Mouse (Mus musculus) MEL (cell line): ENCODE data around the gene Foxn2. TPM values are rescaled to one million over a fixed set of nuclear protein-coding genes. Genes with fewer than 3 reads are reported as not detected.

Experiments used
- DNase-seq: peaks from one replicate; pipeline ENCODE4 v3.0.0; 2011; ENCODE audit warnings: low read depth, low spot score
- H3K27ac ChIP-seq: 2 replicates; pipeline ENCODE4 v1.5.1; 2012; ENCODE audit warnings: low read depth, mild to moderate bottlenecking, control low read depth, low read length, moderate library complexity; ENCODE audit not compliant: control insufficient read depth
- H3K27me3 ChIP-seq, 2 experiments: fragments of 150-350 bp in 1 of 2; sonication (generic) in 1 of 2; 2 replicates each; pipeline ENCODE4 v1.6.1; 2012; ENCODE audit warnings: low read length in 2 of 2, mild to moderate bottlenecking in 2 of 2, improper control_type of control experiment in 1 of 2, moderate library complexity in 1 of 2; ENCODE audit not compliant: insufficient read depth in 2 of 2, control insufficient read depth in 1 of 2
- H3K36me3 ChIP-seq, 2 experiments: 2 replicates each; pipeline ENCODE4 v1.6.1; 2012 to 2014; ENCODE audit warnings: low read length in 2 of 2, improper control_type of control experiment in 1 of 2, inconsistent platforms in 1 of 2, mild to moderate bottlenecking in 1 of 2; ENCODE audit not compliant: insufficient read depth in 2 of 2, control insufficient read depth in 1 of 2
- H3K4me1 ChIP-seq, 2 experiments: fragments of 150-350 bp in 1 of 2; sonication (generic) in 1 of 2; 2 replicates each; pipeline ENCODE4 v1.6.1; 2012; ENCODE audit warnings: low read length in 2 of 2, improper control_type of control experiment in 1 of 2, mild to moderate bottlenecking in 1 of 2; ENCODE audit not compliant: insufficient read depth in 2 of 2, control insufficient read depth in 1 of 2
- H3K4me3 ChIP-seq, 2 experiments: fragments of 150-350 bp in 1 of 2; sonication (generic) in 1 of 2; 2 replicates each; pipeline ENCODE4 v1.5.1; 2012; ENCODE audit warnings: low read depth in 2 of 2, low read length in 2 of 2, mild to moderate bottlenecking in 2 of 2, moderate library complexity in 2 of 2, control low read depth in 1 of 2, improper control_type of control experiment in 1 of 2; ENCODE audit not compliant: control insufficient read depth in 1 of 2, insufficient read depth in 1 of 2
- H3K79me2 ChIP-seq: 2 replicates; pipeline ENCODE4 v1.6.1; 2012; ENCODE audit warnings: mild to moderate bottlenecking, low read length, moderate library complexity; ENCODE audit not compliant: control insufficient read depth, poor library complexity, insufficient read depth
- H3K9ac ChIP-seq: 2 replicates; pipeline ENCODE4 v1.6.1; 2012; ENCODE audit warnings: low read depth, mild to moderate bottlenecking, control low read depth, low read length, moderate library complexity; ENCODE audit not compliant: control insufficient read depth, poor library complexity, severe bottlenecking
- H3K9me3 ChIP-seq: fragments of 150-350 bp; sonication (generic); replicated peaks from 2 replicates; pipeline ENCODE4 v1.6.1; 2012; ENCODE audit warnings: mild to moderate bottlenecking, low read length, improper control_type of control experiment, moderate library complexity; ENCODE audit not compliant: insufficient read depth
- CHD1 ChIP-seq: IDR thresholded peaks from 2 replicates; pipeline ENCODE4 v1.6.1; 2012; ENCODE audit warnings: low read depth, mild to moderate bottlenecking, inconsistent platforms, low read length, improper control_type of control experiment
- ELF1 ChIP-seq: IDR thresholded peaks from 2 replicates; pipeline ENCODE4 v1.6.1; 2014; ENCODE audit warnings: low read depth, mild to moderate bottlenecking, inconsistent platforms, low read length, improper control_type of control experiment, moderate library complexity
- EP300 ChIP-seq, 2 experiments: IDR thresholded peaks; 2 replicates each; pipeline ENCODE4 v1.6.1; 2011; ENCODE audit warnings: improper control_type of control experiment in 2 of 2, low read length in 2 of 2, low read depth in 1 of 2, mild to moderate bottlenecking in 1 of 2
- GABPA ChIP-seq: IDR thresholded peaks from 2 replicates; pipeline ENCODE4 v1.6.1; 2012; ENCODE audit warnings: low read depth, mild to moderate bottlenecking, inconsistent platforms, low read length, improper control_type of control experiment, moderate library complexity
- GATA1 ChIP-seq: IDR thresholded peaks from 2 replicates; pipeline ENCODE4 v1.6.1; 2011; ENCODE audit warnings: low read depth, low read length, improper control_type of control experiment
- MAZ ChIP-seq: IDR thresholded peaks from 2 replicates; pipeline ENCODE4 v1.6.1; 2012; ENCODE audit warnings: low read depth, mild to moderate bottlenecking, inconsistent platforms, low read length, improper control_type of control experiment
- NRF1 ChIP-seq: IDR thresholded peaks from 2 replicates; pipeline ENCODE4 v1.6.1; 2014; ENCODE audit warnings: low read depth, mild to moderate bottlenecking, inconsistent platforms, low read length, improper control_type of control experiment, moderate library complexity; ENCODE audit not compliant: poor library complexity, insufficient read depth, severe bottlenecking
- POLR2A ChIP-seq, 2 experiments: IDR thresholded peaks; 2 replicates each; pipeline ENCODE4 v1.6.1; 2011 to 2012; ENCODE audit warnings: low read length in 2 of 2, mild to moderate bottlenecking in 2 of 2, control low read depth in 1 of 2, improper control_type of control experiment in 1 of 2, low read depth in 1 of 2, moderate library complexity in 1 of 2; ENCODE audit not compliant: control insufficient read depth in 1 of 2, insufficient read depth in 1 of 2, poor library complexity in 1 of 2
- POLR2AphosphoS2 ChIP-seq: IDR thresholded peaks from 2 replicates; pipeline ENCODE4 v1.6.1; 2011; ENCODE audit warnings: low read length, improper control_type of control experiment
- RAD21 ChIP-seq: IDR thresholded peaks from 2 replicates; pipeline ENCODE4 v1.6.1; 2011; ENCODE audit warnings: mild to moderate bottlenecking, low read depth, low read length, improper control_type of control experiment
- TAL1 ChIP-seq: IDR thresholded peaks from 2 replicates; pipeline ENCODE4 v1.6.1; 2012; ENCODE audit warnings: mild to moderate bottlenecking, inconsistent platforms, low read length, moderate library complexity, mixed read lengths
- TBP ChIP-seq: IDR thresholded peaks from 2 replicates; pipeline ENCODE4 v1.8.0; 2011; ENCODE audit warnings: low read depth, low read length, improper control_type of control experiment
- TCF12 ChIP-seq: IDR thresholded peaks from 2 replicates; pipeline ENCODE4 v1.6.1; 2014; ENCODE audit warnings: low read depth, mild to moderate bottlenecking, inconsistent platforms, low read length, improper control_type of control experiment, moderate library complexity
- USF1 ChIP-seq: IDR thresholded peaks from 2 replicates; pipeline ENCODE4 v1.6.1; 2014; ENCODE audit warnings: low read depth, mild to moderate bottlenecking, inconsistent platforms, low read length, improper control_type of control experiment, moderate library complexity
- ZMIZ1 ChIP-seq: IDR thresholded peaks from 2 replicates; pipeline ENCODE4 v1.6.1; 2012; ENCODE audit warnings: low read depth, mild to moderate bottlenecking, inconsistent platforms, low read length, improper control_type of control experiment, moderate library complexity
- polyA plus RNA-seq, 2 experiments: library from polyadenylated mRNA; stranded (reverse) in 1 of 2; unstranded in 1 of 2; fragments of >175 nt in 1 of 2; fragments of >200 nt in 1 of 2; gene quantifications; 2 replicates each; pipeline versions ENCODE4 v1.2.1 to v1.2.4; 2012; ENCODE audit warnings: low replicate concordance in 2 of 2, low read depth in 1 of 2; ENCODE audit not compliant: insufficient read length in 2 of 2, insufficient read depth in 1 of 2, missing spikeins in 1 of 2
- total RNA-seq: library from RNA; depleted of rRNA; stranded (reverse); fragments of 300-350 nt; gene quantifications from 2 replicates; pipeline ENCODE4 v1.2.3, GENCODE M21; 2012

Gene Foxn2
- total and polyA plus RNA-seq, 3 experiments = 20.0 to 133 (median 21.7) TPM

DNA sequence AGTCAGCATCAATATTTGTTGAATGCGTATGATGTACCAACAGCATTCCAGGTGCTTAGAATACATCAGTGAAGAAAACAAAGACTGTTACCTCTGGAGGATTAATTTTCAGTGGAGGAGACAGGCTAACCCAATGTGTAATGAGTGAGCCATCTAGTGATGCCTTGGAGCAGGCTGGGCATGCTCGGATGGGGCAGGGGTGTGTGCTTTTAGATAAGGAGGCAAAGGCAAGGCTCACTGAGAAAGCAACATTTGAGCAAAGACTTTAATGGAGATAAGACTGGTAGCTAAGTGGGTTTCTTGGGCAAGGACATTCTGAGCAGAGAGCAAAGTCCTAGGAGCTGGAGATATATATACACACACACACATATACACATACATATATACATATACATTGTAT is 9.8 kb upstream of the Foxn2 start:
- Histone ChIP-seq H3K79me2 (no peaks in the 10 kb centered on the region), H3K9ac (no peak overlapping the region), H3K9me3 (no peaks in the 10 kb centered on the region), H3K27me3 (no peaks in the 10 kb centered on the region), H3K4me3 (no peak overlapping the region), H3K36me3 (peaks cover 0 to 22% of the 10 kb centered on the region in 2 experiments; a peak in 2 of 4 replicates), H3K4me1 (peaks cover 8 to 26% of the 10 kb centered on the region in 2 experiments), H3K27ac (no peak overlapping the region)
- peak; percentile 71 for DNase-seq
- TF ChIP-seq TCF12 (peak; percentile 44; the same call in 1 of the 2 replicates), RAD21 (no peak; the same call in 1 of the 2 replicates), TAL1 (peak; percentile 74), POLR2A (IDR thresholded peaks at IDR 0.05; ENCODE audit: control insufficient read depth in 1 of 2, insufficient read depth in 1 of 2, low read depth in 1 of 2, low read length in 2 of 2, poor library complexity in 1 of 2) (no peak), NRF1 (peak; percentile 68), EP300 (IDR thresholded peaks at IDR 0.05; ENCODE audit: low read depth in 1 of 2, low read length in 2 of 2) (peak; percentile 36 to 58; a peak in 3 of 4 replicates), ZMIZ1 (no peak), GABPA (no peak), GATA1 (peak; percentile 71)

DNA sequence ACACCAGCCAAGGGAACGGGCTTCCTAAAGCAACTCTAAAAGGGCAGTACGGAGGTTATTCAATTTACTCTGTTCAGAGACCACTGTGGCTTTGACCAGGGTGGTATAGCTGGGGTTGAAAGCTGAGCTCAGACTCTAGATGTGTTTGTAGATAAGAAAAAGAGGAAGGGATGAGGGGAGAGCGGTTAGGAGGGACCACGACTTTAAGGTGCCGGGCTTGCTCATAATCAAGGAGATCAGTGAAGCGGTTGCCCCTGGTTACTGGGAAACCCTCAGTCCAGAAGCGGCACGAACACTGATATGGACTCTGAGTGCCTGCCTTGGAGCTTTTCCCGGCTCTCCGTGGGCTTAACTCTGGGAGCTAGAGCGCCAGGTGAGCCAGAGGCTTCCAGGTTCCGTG is 9.0 kb upstream of the Foxn2 start:
- H3K4me3 ChIP-seq = peak overlapping the region; percentile 46 to 68
- TF ChIP-seq CHD1 = 0 out of 2 replicates have a peak, but pooled peaks have one; percentile 13
- peak in 1 of 2 experiments; percentile 58; a peak in 1 of 4 replicates for TF ChIP-seq EP300 (IDR thresholded peaks at IDR 0.05; ENCODE audit: low read depth in 1 of 2, low read length in 2 of 2)
- peak; percentile 78 for TF ChIP-seq GATA1
- TF ChIP-seq USF1 = no peak
- peak; percentile 32; the same call in 1 of the 2 replicates for TF ChIP-seq ELF1
- TF ChIP-seq POLR2AphosphoS2 = no peak
- 0 out of 2 replicates have a peak, but pooled peaks have one; percentile 30 for TF ChIP-seq MAZ
- TF ChIP-seq TBP = peak; percentile 9; the same call in 1 of the 2 replicates
- TF ChIP-seq, all 39 proteins: peak for 6
- Histone ChIP-seq H3K36me3 (peaks cover 0 to 27% of the 10 kb centered on the region in 2 experiments; a peak in 2 of 4 replicates), H3K9me3 (no peaks in the 10 kb centered on the region), H3K9ac (peak overlapping the region; percentile 47), H3K27ac (peak overlapping the region; percentile 35), H3K27me3 (no peaks in the 10 kb centered on the region), H3K79me2 (no peaks in the 10 kb centered on the region), H3K4me1 (peaks cover 9 to 32% of the 10 kb centered on the region in 2 experiments)
- peak; percentile 61 for DNase-seq
